Mouse (Mus musculus): ENCODE data around the gene Wfdc11. TPM values are rescaled to one million over a fixed set of nuclear protein-coding genes. Genes with fewer than 3 reads are reported as not detected.
"Not testable (repeated sequence)": the region's sequence is repeated elsewhere in the genome, so short reads cannot be mapped to it uniquely, and the experiment has no call there.

Gene Wfdc11
- polyA plus RNA-seq (2012; ENCODE audit: insufficient read depth, low replicate concordance): not detected in 2 replicates

- H3K4me3 ChIP-seq (replicated peaks): no peak within 1 kb of the TSS
- peaks cover 5% of the 10 kb centered on the region for H3K27me3 ChIP-seq (replicated peaks)
- TF ChIP-seq FLI1 (IDR thresholded peaks at IDR 0.05; ENCODE audit: low read length) (no peak), GATA1 (IDR thresholded peaks at IDR 0.05; ENCODE audit: borderline replicate concordance, low read length) (no peak)
- H3K36me3 ChIP-seq (replicated peaks; ENCODE audit: low read length): no peaks in the 10 kb centered on the region
- peaks cover 5% of the 10 kb centered on the region for H3K4me1 ChIP-seq
- peaks cover 11% of the 10 kb centered on the region for H3K9me3 ChIP-seq
Measured at GRCm38 (mm10) chr2:164673987-164674386, at the start of gene Wfdc11. Gene Wfdc11 (minus strand): TSS chr2:164674087.

GRCm38 (mm10) chr2:164723276-164723675 lies 49.4 kb upstream of the Wfdc11 start:
- no peak overlapping the region for H3K4me3 ChIP-seq (replicated peaks)
- H3K36me3 ChIP-seq (replicated peaks; ENCODE audit: low read length): no peaks in the 10 kb centered on the region
- no peaks in the 10 kb centered on the region for H3K4me1 ChIP-seq
- H3K27me3 ChIP-seq (replicated peaks): peaks cover 21% of the 10 kb centered on the region
- peaks cover 11% of the 10 kb centered on the region; the same call in 1 of the 2 replicates for H3K9me3 ChIP-seq
- TF ChIP-seq GATA1 (IDR thresholded peaks at IDR 0.05; ENCODE audit: borderline replicate concordance, low read length) (no peak), FLI1 (IDR thresholded peaks at IDR 0.05; ENCODE audit: low read length) (no peak)

DNA sequence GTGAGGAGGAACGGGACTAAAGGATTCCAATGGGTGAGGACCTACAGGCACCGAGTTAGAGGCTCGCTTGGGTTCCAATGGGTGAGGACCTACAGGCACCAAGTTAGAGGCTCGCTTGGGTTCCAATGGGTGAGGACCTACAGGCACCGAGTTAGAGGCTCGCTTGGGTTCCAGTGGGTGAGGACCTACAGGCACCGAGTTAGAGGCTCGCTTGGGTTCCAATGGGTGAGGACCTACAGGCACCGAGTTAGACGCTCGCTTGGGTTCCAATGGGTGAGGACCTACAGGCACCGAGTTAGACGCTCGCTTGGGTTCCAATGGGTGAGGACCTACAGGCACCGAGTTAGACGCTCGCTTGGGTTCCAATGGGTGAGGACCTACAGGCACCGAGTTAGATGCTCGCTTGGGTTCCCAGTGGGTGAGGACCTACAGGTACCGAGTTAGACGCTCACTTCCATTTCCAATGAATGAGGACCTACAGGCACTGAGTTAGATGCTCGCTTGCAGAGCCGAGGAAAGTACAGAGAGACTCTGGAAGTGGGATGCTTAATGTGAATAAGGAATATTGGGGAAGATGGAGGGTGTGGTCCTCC lies 42.4 kb upstream of the Wfdc11 start:
- H3K27me3 ChIP-seq (replicated peaks): peaks cover 18% of the 10 kb centered on the region
- not testable (repeated sequence) for H3K9me3 ChIP-seq; H3K4me1 ChIP-seq; H3K36me3 ChIP-seq (replicated peaks; ENCODE audit: low read length); H3K4me3 ChIP-seq (replicated peaks)

GRCm38 (mm10) chr2:164715005-164715404 lies 41.1 kb upstream of the Wfdc11 start, which contains the start of gene Spint5:
Gene Spint5 (plus strand): TSS chr2:164715305.
- peaks cover 15% of the 10 kb centered on the region for H3K27me3 ChIP-seq (replicated peaks)
- H3K9me3 ChIP-seq: no peaks in the 10 kb centered on the region
- no peaks in the 10 kb centered on the region for H3K4me1 ChIP-seq
- H3K36me3 ChIP-seq (replicated peaks; ENCODE audit: low read length): no peaks in the 10 kb centered on the region
- H3K4me3 ChIP-seq (replicated peaks): no peak within 1 kb of the TSS
- TF ChIP-seq FLI1 (IDR thresholded peaks at IDR 0.05; ENCODE audit: low read length) (no peak), GATA1 (IDR thresholded peaks at IDR 0.05; ENCODE audit: borderline replicate concordance, low read length) (no peak)

GRCm38 (mm10) chr2:164705991-164706390 lies 32.1 kb upstream of the Wfdc11 start:
- H3K9me3 ChIP-seq: peaks cover 8% of the 10 kb centered on the region; the same call in 1 of the 2 replicates
- no peak for TF ChIP-seq FLI1 (IDR thresholded peaks at IDR 0.05; ENCODE audit: low read length)
- TF ChIP-seq GATA1 (IDR thresholded peaks at IDR 0.05; ENCODE audit: borderline replicate concordance, low read length): no peak
- no peaks in the 10 kb centered on the region for H3K36me3 ChIP-seq (replicated peaks; ENCODE audit: low read length)
- H3K4me1 ChIP-seq: no peaks in the 10 kb centered on the region
- peaks cover 12% of the 10 kb centered on the region for H3K27me3 ChIP-seq (replicated peaks)
- H3K4me3 ChIP-seq (replicated peaks): no peak overlapping the region

- H3K27me3 ChIP-seq (replicated peaks): peaks cover 15% of the 10 kb centered on the region
- TF ChIP-seq FLI1 (IDR thresholded peaks at IDR 0.05; ENCODE audit: low read length): no peak
Measured at GRCm38 (mm10) chr2:164705328-164705727, 31.4 kb upstream of the Wfdc11 start.

DNA sequence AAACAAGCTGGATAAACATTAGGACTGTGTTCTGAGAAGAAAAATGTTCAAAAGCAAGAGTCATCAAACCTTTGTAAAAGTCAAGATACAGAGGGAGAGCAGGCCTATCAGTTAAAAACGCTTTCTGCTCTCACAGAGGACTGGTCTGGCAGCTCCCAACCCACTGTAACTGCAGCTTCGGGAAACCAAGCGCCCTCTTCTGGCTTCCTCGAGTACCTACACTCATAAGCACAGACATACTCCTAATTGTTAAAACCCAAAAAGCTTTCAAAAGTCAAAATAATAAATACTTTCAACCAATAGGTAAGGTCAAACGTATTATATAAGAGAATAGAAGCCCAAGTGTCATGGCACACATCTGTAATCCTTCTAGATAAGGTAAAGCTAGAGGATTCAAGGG lies 30.3 kb upstream of the Wfdc11 start:
- no peak overlapping the region for H3K4me3 ChIP-seq (replicated peaks)
- TF ChIP-seq FLI1 (IDR thresholded peaks at IDR 0.05; ENCODE audit: low read length) (no peak), GATA1 (IDR thresholded peaks at IDR 0.05; ENCODE audit: borderline replicate concordance, low read length) (no peak)
- H3K36me3 ChIP-seq (replicated peaks; ENCODE audit: low read length): no peaks in the 10 kb centered on the region
- H3K4me1 ChIP-seq: peaks cover 5% of the 10 kb centered on the region; the same call in 1 of the 2 replicates
- H3K27me3 ChIP-seq (replicated peaks): peaks cover 14% of the 10 kb centered on the region
- peaks cover 8% of the 10 kb centered on the region; the same call in 1 of the 2 replicates for H3K9me3 ChIP-seq

More at GRCm38 (mm10) chr2:164705328-164705727, 31.4 kb upstream of the Wfdc11 start:
- H3K36me3 ChIP-seq (replicated peaks; ENCODE audit: low read length): no peaks in the 10 kb centered on the region
- no peaks in the 10 kb centered on the region for H3K4me1 ChIP-seq
- H3K9me3 ChIP-seq: peaks cover 8% of the 10 kb centered on the region; the same call in 1 of the 2 replicates
- no peak overlapping the region for H3K4me3 ChIP-seq (replicated peaks)

DNA sequence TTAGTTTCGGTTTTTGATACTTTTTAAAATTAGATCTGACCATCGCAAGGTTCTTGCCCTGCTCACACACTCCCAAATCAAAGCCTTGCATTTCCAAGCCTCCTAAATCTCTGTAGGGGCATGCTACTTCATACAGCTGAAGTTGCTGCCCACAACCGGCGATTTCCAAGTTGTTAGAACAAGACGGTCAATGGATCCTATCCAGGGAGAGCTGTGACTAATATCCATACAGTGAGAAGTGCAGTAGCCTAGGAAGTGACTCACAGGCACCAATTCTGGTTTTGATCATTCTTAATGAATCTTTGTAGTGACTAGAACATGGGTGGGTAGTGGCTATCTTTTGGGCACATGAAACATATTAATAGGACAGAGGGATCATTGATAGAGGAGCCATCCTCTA lies 27.9 kb upstream of the Wfdc11 start:
- H3K36me3 ChIP-seq (replicated peaks; ENCODE audit: low read length): no peaks in the 10 kb centered on the region
- no peak overlapping the region for H3K4me3 ChIP-seq (replicated peaks)
- TF ChIP-seq GATA1 (IDR thresholded peaks at IDR 0.05; ENCODE audit: borderline replicate concordance, low read length): no peak
- no peak for TF ChIP-seq FLI1 (IDR thresholded peaks at IDR 0.05; ENCODE audit: low read length)
- H3K4me1 ChIP-seq: peaks cover 5% of the 10 kb centered on the region; the same call in 1 of the 2 replicates
- peaks cover 8% of the 10 kb centered on the region; the same call in 1 of the 2 replicates for H3K9me3 ChIP-seq
- peaks cover 19% of the 10 kb centered on the region for H3K27me3 ChIP-seq (replicated peaks)

DNA sequence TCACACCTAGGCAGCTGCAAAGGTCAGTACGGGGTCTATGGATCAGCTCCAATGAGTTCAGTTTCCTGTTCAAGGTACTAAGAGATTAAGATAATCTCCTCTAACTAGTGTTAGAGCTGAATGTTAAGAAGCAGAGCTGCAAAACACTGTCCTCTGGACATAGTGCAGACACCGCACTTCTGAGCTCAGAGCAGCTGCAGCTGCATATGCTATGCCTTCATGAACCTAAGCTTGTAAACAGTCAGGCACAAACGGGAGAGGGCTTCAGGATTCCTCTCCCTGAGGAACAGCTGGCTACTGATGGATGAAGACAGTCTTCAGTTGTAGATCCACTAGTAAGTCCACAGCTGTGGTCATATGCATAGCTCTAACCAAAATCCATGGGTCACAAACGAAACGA lies 27.1 kb upstream of the Wfdc11 start:
- no peak overlapping the region for H3K4me3 ChIP-seq (replicated peaks)
- no peaks in the 10 kb centered on the region for H3K36me3 ChIP-seq (replicated peaks; ENCODE audit: low read length)
- TF ChIP-seq FLI1 (IDR thresholded peaks at IDR 0.05; ENCODE audit: low read length) (no peak), GATA1 (IDR thresholded peaks at IDR 0.05; ENCODE audit: borderline replicate concordance, low read length) (no peak)
- peaks cover 5% of the 10 kb centered on the region; the same call in 1 of the 2 replicates for H3K4me1 ChIP-seq
- H3K27me3 ChIP-seq (replicated peaks): peaks cover 19% of the 10 kb centered on the region
- peaks cover 8% of the 10 kb centered on the region; the same call in 1 of the 2 replicates for H3K9me3 ChIP-seq

DNA sequence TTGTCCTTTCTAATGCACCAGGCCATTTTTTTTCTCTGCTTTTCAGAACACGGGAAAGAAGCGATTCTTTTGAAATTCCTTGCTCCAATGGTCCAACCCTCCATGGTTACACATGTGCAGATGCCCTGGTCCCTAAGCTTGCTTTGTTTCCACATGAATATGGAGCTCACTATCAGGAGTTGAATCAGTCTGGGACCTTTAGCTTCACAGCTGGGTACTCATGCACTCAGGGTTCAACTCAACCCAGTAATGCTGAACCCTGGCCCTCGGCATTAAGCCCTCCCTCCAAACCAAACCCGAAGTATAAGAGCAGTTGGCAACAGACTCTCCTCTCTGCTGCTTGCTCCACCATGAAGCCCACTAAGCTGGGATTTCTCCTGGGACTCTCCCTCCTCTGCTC lies 24.3 kb upstream of the Wfdc11 start, which contains the start of gene Spint4:
Spint4 (plus strand) TSS at position 301 of the 400 bp plus-strand sequence.
- Histone ChIP-seq H3K9me3 (no peaks in the 10 kb centered on the region), H3K4me1 (peaks cover 5% of the 10 kb centered on the region; the same call in 1 of the 2 replicates), H3K27me3 (replicated peaks) (peaks cover 19% of the 10 kb centered on the region), H3K4me3 (replicated peaks) (no peak within 1 kb of the TSS), H3K36me3 (replicated peaks; ENCODE audit: low read length) (no peaks in the 10 kb centered on the region)
- TF ChIP-seq FLI1 (IDR thresholded peaks at IDR 0.05; ENCODE audit: low read length): no peak
- TF ChIP-seq GATA1 (IDR thresholded peaks at IDR 0.05; ENCODE audit: borderline replicate concordance, low read length): no peak

Data from megakaryocyte, embryonic 14.5 days (primary cell).